Mouse (Mus musculus): ENCODE results near the gene Stag1. TPM values are rescaled to one million over a fixed set of nuclear protein-coding genes. Genes with fewer than 3 reads are reported as not detected.

Gene Stag1
- polyA plus RNA-seq, 1 experiment: 72.8 TPM

- TF ChIP-seq CTCF (IDR thresholded peaks at IDR 0.05; ENCODE audit: low read depth, low read length) (no peak), EP300 (IDR thresholded peaks at IDR 0.05; ENCODE audit: insufficient read depth, low read depth, low read length) (no peak)
- no peaks in the 10 kb centered on the region for H3K36me3 ChIP-seq (ENCODE audit: control insufficient read depth, insufficient read depth, low read length, poor library complexity, severe bottlenecking)
- no peak overlapping the region for H3K9ac ChIP-seq (ENCODE audit: low read depth, poor library complexity, severe bottlenecking)
- H3K27ac ChIP-seq (ENCODE audit: insufficient read depth, low read length): no peak overlapping the region
- peaks cover 3% of the 10 kb centered on the region; the same call in 1 of the 2 replicates for H3K9me3 ChIP-seq (replicated peaks; ENCODE audit: control insufficient read depth, insufficient read depth, low read length, poor library complexity, severe bottlenecking)
- no peaks in the 10 kb centered on the region for H3K27me3 ChIP-seq (ENCODE audit: control insufficient read depth, insufficient read depth, low read length, poor library complexity, severe bottlenecking)
- H3K4me3 ChIP-seq (ENCODE audit: low read depth, low read length): no peak overlapping the region
- no peaks in the 10 kb centered on the region for H3K4me1 ChIP-seq (ENCODE audit: control insufficient read depth, insufficient read depth, low read length)
Observed at GRCm38 (mm10) chr9:100987006-100987405, 389.4 kb downstream of the Stag1 start.

DNA sequence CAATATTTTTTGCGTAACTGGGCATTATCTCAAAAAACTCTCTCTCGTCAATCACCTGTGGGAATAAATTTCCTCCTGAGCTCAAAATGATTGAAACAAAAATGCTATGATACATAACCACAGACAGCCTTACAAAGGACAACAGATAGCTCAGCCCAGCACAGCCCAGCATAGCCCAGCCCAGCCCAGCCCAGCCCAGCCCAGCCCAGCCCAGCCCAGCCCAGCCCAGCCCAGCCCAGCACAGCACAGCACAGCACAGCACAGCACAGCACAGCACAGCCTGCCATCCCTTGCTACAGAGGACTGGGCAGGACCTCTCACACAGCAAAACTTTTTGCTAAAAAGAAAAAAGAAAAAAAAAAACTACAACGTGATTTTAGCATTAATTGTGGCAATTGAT, 390.3 kb downstream of the Stag1 start:
- no peak overlapping the region for H3K4me3 ChIP-seq (ENCODE audit: low read depth, low read length)
- H3K9ac ChIP-seq (ENCODE audit: low read depth, poor library complexity, severe bottlenecking): no peak overlapping the region
- no peaks in the 10 kb centered on the region for H3K27me3 ChIP-seq (ENCODE audit: control insufficient read depth, insufficient read depth, low read length, poor library complexity, severe bottlenecking)
- H3K36me3 ChIP-seq (ENCODE audit: control insufficient read depth, insufficient read depth, low read length, poor library complexity, severe bottlenecking): no peaks in the 10 kb centered on the region
- TF ChIP-seq POLR2A (IDR thresholded peaks at IDR 0.05; ENCODE audit: insufficient read depth, low read length) (no peak), CTCF (IDR thresholded peaks at IDR 0.05; ENCODE audit: low read depth, low read length) (no peak), EP300 (IDR thresholded peaks at IDR 0.05; ENCODE audit: insufficient read depth, low read depth, low read length) (no peak)
- H3K4me1 ChIP-seq (ENCODE audit: control insufficient read depth, insufficient read depth, low read length): no peaks in the 10 kb centered on the region
- no peak overlapping the region for H3K27ac ChIP-seq (ENCODE audit: insufficient read depth, low read length)
- H3K9me3 ChIP-seq (replicated peaks; ENCODE audit: control insufficient read depth, insufficient read depth, low read length, poor library complexity, severe bottlenecking): peaks cover 3% of the 10 kb centered on the region; the same call in 1 of the 2 replicates

- Histone ChIP-seq H3K4me3 (ENCODE audit: low read depth, low read length) (no peak overlapping the region), H3K27ac (ENCODE audit: insufficient read depth, low read length) (no peak overlapping the region), H3K9me3 (replicated peaks; ENCODE audit: control insufficient read depth, insufficient read depth, low read length, poor library complexity, severe bottlenecking) (peaks cover 3% of the 10 kb centered on the region; the same call in 1 of the 2 replicates), H3K27me3 (ENCODE audit: control insufficient read depth, insufficient read depth, low read length, poor library complexity, severe bottlenecking) (no peaks in the 10 kb centered on the region), H3K36me3 (ENCODE audit: control insufficient read depth, insufficient read depth, low read length, poor library complexity, severe bottlenecking) (no peaks in the 10 kb centered on the region), H3K9ac (ENCODE audit: low read depth, poor library complexity, severe bottlenecking) (no peak overlapping the region), H3K4me1 (ENCODE audit: control insufficient read depth, insufficient read depth, low read length) (no peaks in the 10 kb centered on the region)
- TF ChIP-seq POLR2A (IDR thresholded peaks at IDR 0.05; ENCODE audit: insufficient read depth, low read length) (no peak), CTCF (IDR thresholded peaks at IDR 0.05; ENCODE audit: low read depth, low read length) (no peak), EP300 (IDR thresholded peaks at IDR 0.05; ENCODE audit: insufficient read depth, low read depth, low read length) (no peak)
Observed at GRCm38 (mm10) chr9:100990609-100991008, 393.0 kb downstream of the Stag1 start.

DNA sequence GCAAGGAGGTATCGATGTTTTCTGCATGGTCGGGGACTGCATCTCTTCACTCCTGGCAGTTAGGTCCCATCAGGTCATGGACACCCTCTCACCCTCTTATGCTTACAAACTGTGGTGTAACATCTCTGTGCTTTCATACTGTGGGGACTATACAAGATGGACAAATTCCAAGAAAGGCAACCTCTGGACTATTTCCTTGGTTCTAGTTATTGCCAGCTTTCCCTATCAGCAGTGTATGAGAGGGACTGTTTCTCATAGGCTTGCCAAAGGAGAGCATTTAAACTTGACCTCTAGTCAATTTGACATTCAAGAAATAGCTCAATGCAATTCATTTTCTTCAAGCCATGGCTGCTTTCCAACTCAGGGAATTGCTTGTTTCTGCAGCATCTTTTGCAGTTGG, 393.7 kb downstream of the Stag1 start:
- TF ChIP-seq CTCF (IDR thresholded peaks at IDR 0.05; ENCODE audit: low read depth, low read length) (no peak), POLR2A (IDR thresholded peaks at IDR 0.05; ENCODE audit: insufficient read depth, low read length) (no peak), EP300 (IDR thresholded peaks at IDR 0.05; ENCODE audit: insufficient read depth, low read depth, low read length) (no peak)
- peaks cover 3% of the 10 kb centered on the region; the same call in 1 of the 2 replicates for H3K9me3 ChIP-seq (replicated peaks; ENCODE audit: control insufficient read depth, insufficient read depth, low read length, poor library complexity, severe bottlenecking)
- no peaks in the 10 kb centered on the region for H3K36me3 ChIP-seq (ENCODE audit: control insufficient read depth, insufficient read depth, low read length, poor library complexity, severe bottlenecking)
- no peak overlapping the region for H3K9ac ChIP-seq (ENCODE audit: low read depth, poor library complexity, severe bottlenecking)
- no peak overlapping the region for H3K4me3 ChIP-seq (ENCODE audit: low read depth, low read length)
- no peak overlapping the region for H3K27ac ChIP-seq (ENCODE audit: insufficient read depth, low read length)
- no peaks in the 10 kb centered on the region for H3K27me3 ChIP-seq (ENCODE audit: control insufficient read depth, insufficient read depth, low read length, poor library complexity, severe bottlenecking)
- no peaks in the 10 kb centered on the region for H3K4me1 ChIP-seq (ENCODE audit: control insufficient read depth, insufficient read depth, low read length)

DNA sequence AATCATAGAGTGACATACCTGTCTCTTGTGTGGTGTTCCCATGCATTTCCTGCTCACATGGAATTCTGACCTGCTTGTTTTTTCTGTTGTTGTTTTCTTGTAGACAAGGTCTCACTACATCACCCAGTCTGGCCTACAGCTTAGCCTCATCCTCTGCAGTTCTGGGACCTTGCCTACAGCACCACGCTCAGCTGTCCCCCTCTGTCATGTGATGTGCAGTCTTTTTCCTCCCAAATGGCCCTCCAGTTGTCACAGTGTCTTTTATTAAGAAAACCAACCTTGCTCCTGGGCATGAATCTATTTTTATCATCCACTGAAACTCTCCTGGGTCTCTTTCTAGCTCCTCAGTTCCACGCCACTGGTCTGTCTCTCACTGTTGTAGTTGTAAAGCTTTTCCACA, 394.6 kb downstream of the Stag1 start:
- Histone ChIP-seq H3K9me3 (replicated peaks; ENCODE audit: control insufficient read depth, insufficient read depth, low read length, poor library complexity, severe bottlenecking) (peaks cover 3% of the 10 kb centered on the region; the same call in 1 of the 2 replicates), H3K4me3 (ENCODE audit: low read depth, low read length) (no peak overlapping the region), H3K4me1 (ENCODE audit: control insufficient read depth, insufficient read depth, low read length) (no peaks in the 10 kb centered on the region), H3K9ac (ENCODE audit: low read depth, poor library complexity, severe bottlenecking) (no peak overlapping the region), H3K27ac (ENCODE audit: insufficient read depth, low read length) (no peak overlapping the region), H3K36me3 (ENCODE audit: control insufficient read depth, insufficient read depth, low read length, poor library complexity, severe bottlenecking) (no peaks in the 10 kb centered on the region), H3K27me3 (ENCODE audit: control insufficient read depth, insufficient read depth, low read length, poor library complexity, severe bottlenecking) (no peaks in the 10 kb centered on the region)
- no peak for TF ChIP-seq EP300 (IDR thresholded peaks at IDR 0.05; ENCODE audit: insufficient read depth, low read depth, low read length)
- TF ChIP-seq POLR2A (IDR thresholded peaks at IDR 0.05; ENCODE audit: insufficient read depth, low read length): no peak
- no peak for TF ChIP-seq CTCF (IDR thresholded peaks at IDR 0.05; ENCODE audit: low read depth, low read length)

- Histone ChIP-seq H3K9ac (ENCODE audit: low read depth, poor library complexity, severe bottlenecking) (no peak overlapping the region), H3K4me1 (ENCODE audit: control insufficient read depth, insufficient read depth, low read length) (no peaks in the 10 kb centered on the region), H3K27me3 (ENCODE audit: control insufficient read depth, insufficient read depth, low read length, poor library complexity, severe bottlenecking) (no peaks in the 10 kb centered on the region), H3K4me3 (ENCODE audit: low read depth, low read length) (no peak overlapping the region), H3K9me3 (replicated peaks; ENCODE audit: control insufficient read depth, insufficient read depth, low read length, poor library complexity, severe bottlenecking) (peaks cover 3% of the 10 kb centered on the region; the same call in 1 of the 2 replicates), H3K36me3 (ENCODE audit: control insufficient read depth, insufficient read depth, low read length, poor library complexity, severe bottlenecking) (no peaks in the 10 kb centered on the region), H3K27ac (ENCODE audit: insufficient read depth, low read length) (no peak overlapping the region)
- TF ChIP-seq POLR2A (IDR thresholded peaks at IDR 0.05; ENCODE audit: insufficient read depth, low read length) (no peak), CTCF (IDR thresholded peaks at IDR 0.05; ENCODE audit: low read depth, low read length) (no peak), EP300 (IDR thresholded peaks at IDR 0.05; ENCODE audit: insufficient read depth, low read depth, low read length) (no peak)
Observed at GRCm38 (mm10) chr9:100993937-100994336, 396.3 kb downstream of the Stag1 start.
